Mouse (Mus musculus) granulocyte monocyte progenitor cell, adult 5-6 weeks (primary cell): ENCODE measurements around the gene Nxt1. TPM values are rescaled to one million over a fixed set of nuclear protein-coding genes. Genes with fewer than 3 reads are reported as not detected.

ENCODE experiments used
- ATAC-seq: replicated peaks from 2 replicates; pipeline ENCODE4 v1.8.0; 2016; ENCODE audit warnings: mild to moderate bottlenecking, moderate TSS enrichment, inconsistent platforms; ENCODE audit not compliant: poor library complexity, severe bottlenecking
- total RNA-seq, 2 experiments: library from RNA; stranded (forward) in 1 of 2; stranded (reverse) in 1 of 2; fragments of 200-712, 200-1000 nt in 1 of 2; fragments of >200 nt in 1 of 2; fragmentation: Nextera tagmentation in 1 of 2; gene quantifications; 2 replicates each; pipeline ENCODE4 v1.2.3; 2014 to 2017

The Nxt1 gene
- total RNA-seq (2014; fragmentation: Nextera tagmentation) (104 and 106 TPM in 2 replicates), total RNA-seq (2017) (64.1 and 76.1 TPM in 2 replicates)

GRCm38 (mm10) chr2:148672199-148673096, at the start of gene Nxt1:
Gene Nxt1 (plus strand): TSS chr2:148672601.
- ATAC-seq, result peak; percentile 93

GRCm38 (mm10) chr2:148623067-148623466, 49.3 kb upstream of the Nxt1 start:
- peak; percentile 44 for ATAC-seq

- ATAC-seq, result peak; percentile 38; the same call in 1 of the 2 replicates
These were observed 47.9 kb upstream of the Nxt1 start for GRCm38 (mm10) chr2:148624484-148624883.

GRCm38 (mm10) chr2:148627011-148627471, 45.4 kb upstream of the Nxt1 start:
- ATAC-seq, result no peak

- ATAC-seq, result no peak
These were observed 41.4 kb upstream of the Nxt1 start for GRCm38 (mm10) chr2:148631011-148631410.

GRCm38 (mm10) chr2:148631602-148632001, 40.8 kb upstream of the Nxt1 start:
- ATAC-seq, result peak; percentile 74

- ATAC-seq, result no peak
These were observed 37.9 kb upstream of the Nxt1 start for GRCm38 (mm10) chr2:148634466-148634865.

GRCm38 (mm10) chr2:148642610-148643370, 29.6 kb upstream of the Nxt1 start:
- ATAC-seq, result no peak

GRCm38 (mm10) chr2:148644421-148645000, 27.9 kb upstream of the Nxt1 start:
- no peak for ATAC-seq

- ATAC-seq, result no peak
These were observed 21.6 kb upstream of the Nxt1 start for GRCm38 (mm10) chr2:148650587-148651357.

GRCm38 (mm10) chr2:148654961-148655360, 17.4 kb upstream of the Nxt1 start:
- peak; percentile 98 for ATAC-seq

GRCm38 (mm10) chr2:148663458-148663857, 8.9 kb upstream of the Nxt1 start:
- peak; percentile 75 for ATAC-seq

GRCm38 (mm10) chr2:148677801-148678200, 5.4 kb downstream of the Nxt1 start:
- ATAC-seq, result no peak

- ATAC-seq, result no peak
These were observed 6.9 kb downstream of the Nxt1 start for GRCm38 (mm10) chr2:148679346-148679745.

- peak; percentile 76 for ATAC-seq
These were observed 8.4 kb downstream of the Nxt1 start, which contains the start of gene Gzf1 for GRCm38 (mm10) chr2:148680775-148681291. Gene Gzf1 (plus strand): TSS chr2:148681023.

GRCm38 (mm10) chr2:148681461-148681891, 9.1 kb downstream of the Nxt1 start:
- peak; percentile 36 for ATAC-seq

- no peak for ATAC-seq
These were observed 10.6 kb downstream of the Nxt1 start for GRCm38 (mm10) chr2:148683031-148683430.

GRCm38 (mm10) chr2:148684972-148685371, 12.6 kb downstream of the Nxt1 start:
- no peak for ATAC-seq

- ATAC-seq, result peak; percentile 62
These were observed 13.3 kb downstream of the Nxt1 start for GRCm38 (mm10) chr2:148685709-148686108.
